Mouse (Mus musculus) CH12.LX (cell line): Measurements from ENCODE around the gene Sec24c. TPM values are rescaled to one million over a fixed set of nuclear protein-coding genes. Genes with fewer than 3 reads are reported as not detected.

Source experiments
- DNase-seq: peaks from one replicate; pipeline ENCODE4 v3.0.0-alpha.2; 2013; ENCODE audit errors: extremely low read depth
- H3K27ac ChIP-seq: 2 replicates; pipeline ENCODE4 v1.5.1; 2012; ENCODE audit warnings: low read depth, mild to moderate bottlenecking, control low read depth, moderate library complexity; ENCODE audit not compliant: insufficient read depth
- H3K27me3 ChIP-seq: replicated peaks from 2 replicates; pipeline ENCODE3; 2012; ENCODE audit warnings: inconsistent platforms
- H3K36me3 ChIP-seq, 2 experiments: replicated peaks in 1 of 2; 2 replicates each; pipeline versions ENCODE3 to v1.6.1; 2012; ENCODE audit warnings: inconsistent platforms in 1 of 2, low read length in 1 of 2, mild to moderate bottlenecking in 1 of 2, mixed read lengths in 1 of 2, moderate library complexity in 1 of 2; ENCODE audit not compliant: control insufficient read depth in 1 of 2, insufficient read depth in 1 of 2
- H3K4me1 ChIP-seq, 2 experiments: 2 replicates each; pipeline ENCODE4 v1.6.1; 2012; ENCODE audit warnings: inconsistent platforms in 1 of 2, moderate library complexity in 1 of 2; ENCODE audit not compliant: insufficient read depth in 2 of 2, control insufficient read depth in 1 of 2
- H3K4me2 ChIP-seq: 2 replicates; pipeline ENCODE4 v1.6.1; 2012; ENCODE audit warnings: low read depth, mild to moderate bottlenecking, control low read depth; ENCODE audit not compliant: poor library complexity, insufficient read depth, severe bottlenecking
- H3K4me3 ChIP-seq, 3 experiments: fragments of 150-350 bp in 1 of 3; sonication (generic) in 1 of 3; replicated peaks in 1 of 3; 2 replicates each; pipeline versions ENCODE3 to v1.5.1; 2011 to 2012; ENCODE audit warnings: low read depth in 2 of 3, low read length in 2 of 3, mild to moderate bottlenecking in 2 of 3, moderate library complexity in 2 of 3, control low read depth in 1 of 3, improper control_type of control experiment in 1 of 3, inconsistent platforms in 1 of 3, mixed read lengths in 1 of 3; ENCODE audit not compliant: poor library complexity in 1 of 3
- H3K79me2 ChIP-seq: replicated peaks from 2 replicates; pipeline ENCODE4 v1.6.1; 2012; ENCODE audit warnings: mild to moderate bottlenecking, moderate library complexity; ENCODE audit not compliant: control insufficient read depth, poor library complexity, insufficient read depth, severe bottlenecking; ENCODE audit errors: extremely low read depth
- H3K9ac ChIP-seq: 2 replicates; pipeline ENCODE4 v1.6.1; 2012; ENCODE audit warnings: low read depth, mild to moderate bottlenecking, control low read depth, moderate library complexity; ENCODE audit not compliant: insufficient read depth
- H3K9me3 ChIP-seq: replicated peaks from 2 replicates; pipeline ENCODE3; 2012; ENCODE audit warnings: low read length, inconsistent platforms, mixed read lengths
- BHLHE40 ChIP-seq: IDR thresholded peaks from 2 replicates; pipeline ENCODE4 v1.6.1; 2011; ENCODE audit warnings: mild to moderate bottlenecking, low read depth, low read length, improper control_type of control experiment
- CHD1 ChIP-seq: IDR thresholded peaks from 2 replicates; pipeline ENCODE4 v1.6.1; 2012; ENCODE audit warnings: low read depth, low read length, improper control_type of control experiment, inconsistent platforms
- E2F4 ChIP-seq: IDR thresholded peaks from 2 replicates; pipeline ENCODE4 v1.6.1; 2011; ENCODE audit warnings: low read depth, low read length, improper control_type of control experiment; ENCODE audit not compliant: insufficient replicate concordance
- EP300 ChIP-seq: IDR thresholded peaks from 2 replicates; pipeline ENCODE4 v1.6.1; 2011; ENCODE audit warnings: low read length, improper control_type of control experiment
- ETS1 ChIP-seq: conservative IDR thresholded peaks from 2 replicates; pipeline ENCODE4 v1.6.1; 2012; ENCODE audit warnings: low read depth, mild to moderate bottlenecking, inconsistent platforms, low read length, improper control_type of control experiment, moderate library complexity
- HCFC1 ChIP-seq: IDR thresholded peaks from 2 replicates; pipeline ENCODE4 v1.6.1; 2012; ENCODE audit warnings: low read depth, mild to moderate bottlenecking, inconsistent platforms, low read length, improper control_type of control experiment
- IRF4 ChIP-seq: IDR thresholded peaks from 2 replicates; pipeline ENCODE4 v1.6.1; 2014; ENCODE audit warnings: low read depth, mild to moderate bottlenecking, inconsistent platforms, low read length, improper control_type of control experiment
- JUN ChIP-seq: IDR thresholded peaks from 2 replicates; pipeline ENCODE4 v1.6.1; 2011; ENCODE audit warnings: low read depth, mild to moderate bottlenecking, low read length, improper control_type of control experiment, moderate library complexity; ENCODE audit not compliant: insufficient read depth
- KAT2A ChIP-seq: IDR thresholded peaks from 2 replicates; pipeline ENCODE4 v1.6.1; 2012; ENCODE audit warnings: low read length, improper control_type of control experiment, inconsistent platforms; ENCODE audit not compliant: insufficient replicate concordance
- MAFK ChIP-seq: IDR thresholded peaks from 2 replicates; pipeline ENCODE4 v1.6.1; 2011; ENCODE audit warnings: low read length, improper control_type of control experiment; ENCODE audit not compliant: insufficient replicate concordance
- MEF2A ChIP-seq: IDR thresholded peaks from 2 replicates; pipeline ENCODE4 v1.6.1; 2014; ENCODE audit warnings: low read depth, mild to moderate bottlenecking, inconsistent platforms, low read length, improper control_type of control experiment, borderline replicate concordance
- NELFE ChIP-seq: IDR thresholded peaks from 2 replicates; pipeline ENCODE4 v1.6.1; 2011; ENCODE audit warnings: low read depth, low read length, improper control_type of control experiment
- NRF1 ChIP-seq: IDR thresholded peaks from 2 replicates; pipeline ENCODE4 v1.6.1; 2014; ENCODE audit warnings: low read depth, mild to moderate bottlenecking, inconsistent platforms, low read length, improper control_type of control experiment, moderate library complexity
- POLR2A ChIP-seq: IDR thresholded peaks from 2 replicates; pipeline ENCODE4 v1.6.1; 2011; ENCODE audit warnings: low read depth, mild to moderate bottlenecking, improper control_type of control experiment, low read length
- POLR2AphosphoS2 ChIP-seq: IDR thresholded peaks from 2 replicates; pipeline ENCODE4 v1.6.1; 2011; ENCODE audit warnings: low read depth, low read length, improper control_type of control experiment
- RAD21 ChIP-seq: IDR thresholded peaks from 2 replicates; pipeline ENCODE4 v1.6.1; 2011; ENCODE audit warnings: low read depth, mild to moderate bottlenecking, low read length, improper control_type of control experiment, moderate library complexity
- RCOR1 ChIP-seq: conservative IDR thresholded peaks from 2 replicates; pipeline ENCODE4 v1.6.1; 2012; ENCODE audit warnings: low read depth, mild to moderate bottlenecking, inconsistent platforms, low read length, improper control_type of control experiment
- SMC3 ChIP-seq: IDR thresholded peaks from 2 replicates; pipeline ENCODE4 v1.6.1; 2011; ENCODE audit warnings: low read depth, low read length, improper control_type of control experiment
- TBP ChIP-seq: conservative IDR thresholded peaks from 2 replicates; pipeline ENCODE4 v1.6.1; 2011; ENCODE audit warnings: low read depth, low read length, improper control_type of control experiment
- TCF12 ChIP-seq: IDR thresholded peaks from 2 replicates; pipeline ENCODE4 v1.6.1; 2014; ENCODE audit warnings: low read depth, mild to moderate bottlenecking, inconsistent platforms, low read length, improper control_type of control experiment
- UBTF ChIP-seq: IDR thresholded peaks from 2 replicates; pipeline ENCODE4 v1.6.1; 2012; ENCODE audit warnings: low read depth, mild to moderate bottlenecking, inconsistent platforms, low read length, improper control_type of control experiment, moderate library complexity
- USF1 ChIP-seq: IDR thresholded peaks from 2 replicates; pipeline ENCODE4 v1.6.1; 2014; ENCODE audit warnings: low read depth, mild to moderate bottlenecking, inconsistent platforms, low read length, improper control_type of control experiment
- USF2 ChIP-seq: conservative IDR thresholded peaks from 2 replicates; pipeline ENCODE4 v1.6.1; 2011; ENCODE audit warnings: low read depth, low read length, improper control_type of control experiment
- ZC3H11A ChIP-seq: IDR thresholded peaks from 2 replicates; pipeline ENCODE4 v1.6.1; 2012; ENCODE audit warnings: low read depth, mild to moderate bottlenecking, inconsistent platforms, low read length, improper control_type of control experiment
- ZKSCAN1 ChIP-seq: IDR thresholded peaks from 2 replicates; pipeline ENCODE4 v1.6.1; 2012; ENCODE audit warnings: low read depth, inconsistent platforms, low read length, improper control_type of control experiment, borderline replicate concordance
- ZNF384 ChIP-seq: IDR thresholded peaks from 2 replicates; pipeline ENCODE4 v1.6.1; 2012; ENCODE audit warnings: low read depth, low read length, improper control_type of control experiment, inconsistent platforms
- dilution Hi-C: fragments of 300-500 bp; cut with MboI; formaldehyde crosslinking; loops from 2 replicates; pipeline ENCODE4 v1.14.3; 2020; ENCODE audit warnings: low sequenced_read_pairs; ENCODE audit not compliant: extremely low pct_unique_long_range_greater_than_20kb, extremely low pct_ligation_motif_present
- in situ Hi-C: fragments of 300-500 bp; cut with MboI; formaldehyde crosslinking; loops from 3 replicates; pipeline ENCODE4 v1.14.3; 2019; ENCODE audit warnings: low sequenced_read_pairs, low pct_ligation_motif_present, low pct_unique_long_range_greater_than_20kb, mixed read lengths
- polyA plus RNA-seq: library from polyadenylated mRNA; unstranded; fragments of >175 nt; gene quantifications from 2 replicates; pipeline ENCODE4 v1.2.1, GENCODE M21; 2012; ENCODE audit warnings: low read depth; ENCODE audit not compliant: insufficient read length
- total RNA-seq, 2 experiments: library from RNA; depleted of rRNA; stranded (reverse); fragments of 300-350 nt in 1 of 2; fragments of >200 nt in 1 of 2; gene quantifications; 2 replicates each; pipeline ENCODE4 v1.2.3; 2012 to 2014

The Sec24c gene
- total and polyA plus RNA-seq, 3 experiments: 51.2 to 122 (median 95.9) TPM

- Histone ChIP-seq H3K36me3 (peaks cover 83 to 98% of the 10 kb centered on the region in 2 experiments), H3K79me2 (no peaks in the 10 kb centered on the region), H3K4me2 (no peak overlapping the region), H3K4me3 (no peak overlapping the region), H3K4me1 (no peaks in the 10 kb centered on the region), H3K27ac (no peak overlapping the region), H3K9ac (no peak overlapping the region), H3K9me3 (no peaks in the 10 kb centered on the region), H3K27me3 (no peaks in the 10 kb centered on the region)
- no peak for DNase-seq
- dilution Hi-C loops (no loop called here), in situ Hi-C loops (no loop called here)
- TF ChIP-seq BHLHE40 (no peak), TCF12 (no peak), ETS1 (no peak), IRF4 (no peak), CHD1 (no peak), TBP (no peak), POLR2A (no peak), RCOR1 (no peak), NRF1 (no peak), USF1 (no peak), MAFK (no peak), POLR2AphosphoS2 (no peak), RAD21 (no peak), USF2 (no peak), MEF2A (no peak)
Observed at GRCm38 (mm10) chr14:20721371-20721770, 47.3 kb downstream of the Sec24c start.

- no peak for DNase-seq
- Histone ChIP-seq H3K4me1 (no peaks in the 10 kb centered on the region), H3K27ac (no peak overlapping the region), H3K9me3 (no peaks in the 10 kb centered on the region), H3K9ac (no peak overlapping the region), H3K79me2 (no peaks in the 10 kb centered on the region), H3K36me3 (peaks cover 77 to 96% of the 10 kb centered on the region in 2 experiments), H3K4me3 (no peak overlapping the region), H3K27me3 (no peaks in the 10 kb centered on the region), H3K4me2 (no peak overlapping the region)
- no peak for TF ChIP-seq RAD21
- no peak for TF ChIP-seq RCOR1
- no peak for TF ChIP-seq JUN
- TF ChIP-seq NELFE: no peak
- no peak for TF ChIP-seq KAT2A
- TF ChIP-seq ZNF384: no peak
- no peak for TF ChIP-seq MEF2A
- no peak for TF ChIP-seq UBTF
- no peak for TF ChIP-seq SMC3
- TF ChIP-seq TBP: no peak
- no peak for TF ChIP-seq EP300
- TF ChIP-seq USF1: no peak
- no peak for TF ChIP-seq E2F4
- TF ChIP-seq ZKSCAN1: no peak
- TF ChIP-seq IRF4: no peak
- TF ChIP-seq ZC3H11A: no peak
- TF ChIP-seq HCFC1: no peak
- no peak for TF ChIP-seq CHD1
- TF ChIP-seq TCF12: no peak
- dilution Hi-C loops: no loop called here
- in situ Hi-C loops: no loop called here
Observed at GRCm38 (mm10) chr14:20723006-20723405, 48.9 kb downstream of the Sec24c start.
